Mouse (Mus musculus) CD4-positive helper T cell, adult 2 months (primary cell): ENCODE results near the gene Cpeb3.

Source experiments
- DNase-seq: peaks from one replicate; pipeline ENCODE4 v3.0.0-alpha.2; 2012; ENCODE audit warnings: low read depth, missing footprints, low spot score

The Cpeb3 gene

DNA sequence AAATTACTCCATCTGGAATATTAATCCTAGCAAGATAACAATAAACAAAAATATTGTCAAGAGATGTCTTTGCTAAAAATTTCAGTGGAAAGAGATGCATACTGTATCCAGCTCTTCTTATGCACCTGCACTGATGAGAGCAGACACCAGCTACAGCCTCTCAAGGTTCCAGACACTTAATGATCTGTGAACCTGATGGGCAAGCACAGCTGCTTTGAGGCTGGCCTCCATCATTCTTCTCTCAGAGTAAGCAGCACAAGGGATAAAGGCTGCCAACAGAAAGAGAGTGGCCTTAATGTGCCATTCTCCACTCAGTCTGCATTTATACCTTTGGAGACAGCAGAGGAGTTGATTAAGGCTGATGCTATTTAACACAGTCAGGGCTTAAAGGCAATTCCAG lies 167.5 kb downstream of the Cpeb3 start:
- DNase-seq = no peak

DNA sequence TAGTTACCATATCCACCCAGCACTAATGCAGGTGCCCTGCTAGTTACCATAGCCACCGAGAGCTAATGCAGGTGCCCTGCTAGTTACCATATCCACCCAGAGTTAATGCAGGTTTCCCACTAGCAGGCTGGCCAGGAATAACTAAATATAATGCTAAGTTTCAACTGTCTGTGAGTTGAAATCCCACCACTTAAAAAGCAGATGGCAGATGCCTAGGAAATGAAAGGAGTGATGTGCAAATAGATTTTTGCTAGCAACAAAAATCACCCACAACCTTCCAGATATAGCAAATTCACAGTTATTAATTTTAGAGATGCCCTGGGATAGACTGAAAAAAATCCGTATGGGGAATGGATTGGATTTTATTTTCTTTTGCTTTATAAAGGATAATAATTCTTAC lies 176.0 kb downstream of the Cpeb3 start:
- no peak for DNase-seq

DNA sequence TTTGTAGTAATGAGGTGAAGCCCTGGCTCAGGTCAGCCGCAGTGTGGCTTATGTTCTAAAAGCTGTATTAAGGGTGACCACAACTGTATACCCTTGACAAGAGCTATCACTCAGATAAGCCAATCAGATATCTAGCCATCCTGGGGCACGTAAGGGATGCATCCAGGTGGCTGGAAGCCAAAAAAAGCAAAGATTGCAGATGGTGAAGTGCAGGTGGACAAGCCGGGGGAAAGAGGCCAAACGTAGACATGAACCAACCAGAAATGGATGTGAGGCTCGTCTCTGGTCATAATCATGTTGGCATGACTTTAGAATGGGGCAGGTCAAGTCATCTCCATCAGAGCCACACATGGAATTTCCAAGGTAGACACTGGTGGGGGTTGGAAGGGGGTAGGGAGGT lies 177.0 kb downstream of the Cpeb3 start:
- no peak for DNase-seq

DNA sequence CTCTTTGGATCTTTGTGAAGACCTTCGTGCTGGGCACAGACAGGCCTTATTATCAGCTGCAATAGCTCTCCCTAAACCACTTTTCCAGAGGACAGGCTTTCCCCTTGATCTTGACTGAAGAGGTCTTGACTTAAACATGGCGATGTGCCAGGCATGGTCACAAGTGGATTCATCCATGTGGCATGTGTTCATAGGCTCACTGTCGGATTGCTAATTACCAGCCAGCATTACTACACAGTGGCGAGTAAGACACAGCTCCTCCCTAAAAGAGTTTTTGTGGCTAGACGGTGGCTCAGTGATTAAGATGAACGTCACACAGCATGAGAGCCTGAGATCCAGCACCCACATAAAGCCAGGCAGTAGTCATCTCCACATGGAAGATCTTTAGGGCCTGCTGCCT lies 178.6 kb downstream of the Cpeb3 start:
- no peak for DNase-seq

DNA sequence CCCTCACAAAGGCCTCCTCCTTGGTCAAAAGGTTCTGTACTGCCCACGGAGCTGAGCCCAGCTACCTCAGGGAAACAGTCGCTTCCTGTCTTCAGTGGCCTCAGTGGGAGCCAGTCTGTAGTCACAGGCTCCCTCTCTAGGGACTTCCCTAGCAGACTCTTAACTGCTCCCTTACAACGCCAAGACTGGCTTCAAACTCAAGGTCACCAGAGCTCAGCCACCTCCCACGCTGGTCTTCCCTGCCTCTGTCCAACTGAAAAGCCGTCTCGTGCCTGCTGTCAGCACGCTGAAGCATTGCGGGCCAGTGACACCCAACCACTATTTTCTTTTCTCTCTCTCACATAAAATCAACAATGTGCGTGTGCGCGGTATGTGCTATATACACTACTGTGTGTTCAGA lies 182.0 kb downstream of the Cpeb3 start:
- DNase-seq = no peak

DNA sequence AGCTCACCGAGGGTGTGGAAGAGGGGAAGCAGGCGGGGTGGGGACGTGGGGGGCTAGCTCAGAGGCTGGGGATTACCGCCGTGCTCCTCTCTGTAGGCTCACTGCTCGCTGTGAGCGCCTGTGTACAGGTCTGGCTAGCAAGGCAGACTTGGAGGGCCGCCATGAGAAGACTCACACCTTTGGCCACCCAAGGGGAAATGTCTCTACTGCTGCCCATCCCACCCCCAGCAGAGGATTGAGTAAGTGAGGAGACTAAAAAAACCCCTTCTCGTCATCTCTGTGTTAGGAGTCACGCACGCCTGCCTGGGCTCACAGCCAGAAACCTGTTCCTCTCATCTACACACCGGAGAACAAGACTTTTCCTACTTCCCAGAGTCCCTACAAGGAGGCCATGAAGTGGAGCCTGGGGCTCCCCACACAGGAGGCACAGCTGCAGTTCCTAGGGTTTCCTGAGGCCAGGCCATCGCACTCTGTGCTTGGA lies 182.5 kb downstream of the Cpeb3 start:
- no peak for DNase-seq

DNA sequence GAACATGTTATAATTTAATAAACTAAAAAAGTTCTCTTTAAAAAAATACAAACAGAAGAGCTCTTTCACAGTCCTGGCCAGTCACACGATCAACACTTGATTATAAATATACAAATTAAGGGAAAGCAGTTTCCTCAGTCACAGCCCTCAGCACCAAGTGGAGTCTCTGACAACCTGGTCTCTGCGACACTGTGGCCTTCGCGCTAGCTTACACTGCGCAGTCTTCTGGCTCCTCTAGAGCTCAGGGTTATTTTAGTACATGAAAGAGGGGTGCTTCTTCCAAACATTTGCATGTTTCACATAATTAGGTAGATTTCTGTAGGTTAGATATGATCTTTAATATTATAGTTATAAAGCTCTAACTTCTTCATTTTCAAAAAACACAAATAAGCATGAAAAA lies 186.3 kb downstream of the Cpeb3 start:
- no peak for DNase-seq

DNA sequence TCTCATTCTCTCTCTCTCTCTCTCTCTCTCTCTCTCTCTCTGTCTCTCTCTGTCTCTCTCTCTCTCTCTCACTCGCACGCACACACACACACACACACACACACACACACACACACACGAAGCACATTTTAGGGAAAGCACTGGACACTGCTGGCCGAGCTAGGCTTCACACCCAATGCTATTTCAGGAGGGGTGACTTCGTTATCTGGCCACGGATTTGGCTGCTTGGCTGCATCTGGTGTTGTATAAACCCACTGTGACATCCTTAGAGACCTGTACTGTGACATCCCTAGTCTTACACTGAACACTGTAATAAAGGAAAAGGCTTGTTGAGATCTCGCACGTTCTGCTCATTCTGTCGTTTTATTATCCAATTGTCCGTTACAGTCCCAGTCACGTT lies 187.4 kb downstream of the Cpeb3 start:
- no peak for DNase-seq

DNA sequence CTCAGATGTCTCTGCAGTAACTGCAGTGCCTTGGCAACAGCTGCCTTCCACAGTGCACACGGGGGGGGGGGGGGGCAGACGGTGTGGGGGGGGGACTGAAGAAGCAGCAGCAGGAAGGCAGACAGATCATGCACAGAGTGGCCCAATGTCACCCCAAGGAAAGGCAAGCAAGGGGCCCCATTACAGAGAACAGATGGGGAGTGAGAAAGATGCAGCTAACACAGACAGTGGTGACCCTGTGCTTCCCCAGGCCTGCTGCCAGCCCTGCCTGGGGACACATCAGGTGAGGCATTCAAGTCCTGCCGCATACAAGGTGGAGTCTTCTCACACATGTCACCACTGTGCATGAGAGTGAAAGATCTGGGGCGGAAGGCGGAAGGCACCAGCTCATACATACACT lies 187.9 kb downstream of the Cpeb3 start:
- DNase-seq = no peak

DNA sequence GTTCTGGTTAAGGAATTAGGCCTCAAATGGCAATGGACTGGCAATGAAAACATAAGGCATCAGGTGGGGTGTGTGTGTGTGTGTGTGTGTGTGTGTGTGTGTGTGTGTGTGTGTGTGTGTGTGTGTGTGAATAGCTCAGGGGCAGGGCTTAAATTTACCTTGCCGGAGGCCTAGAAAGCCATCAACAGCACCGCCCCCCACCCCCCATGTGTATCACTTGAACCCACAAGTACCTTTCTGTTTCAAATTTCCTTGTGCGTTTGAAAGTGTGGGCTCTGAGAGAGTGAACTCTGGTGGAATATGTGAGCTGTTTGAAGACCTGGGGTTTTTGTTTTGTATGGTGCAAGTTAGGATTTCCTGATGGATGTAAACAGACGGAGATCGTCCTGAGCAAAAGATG lies 189.5 kb downstream of the Cpeb3 start:
- DNase-seq = peak; percentile 7

DNA sequence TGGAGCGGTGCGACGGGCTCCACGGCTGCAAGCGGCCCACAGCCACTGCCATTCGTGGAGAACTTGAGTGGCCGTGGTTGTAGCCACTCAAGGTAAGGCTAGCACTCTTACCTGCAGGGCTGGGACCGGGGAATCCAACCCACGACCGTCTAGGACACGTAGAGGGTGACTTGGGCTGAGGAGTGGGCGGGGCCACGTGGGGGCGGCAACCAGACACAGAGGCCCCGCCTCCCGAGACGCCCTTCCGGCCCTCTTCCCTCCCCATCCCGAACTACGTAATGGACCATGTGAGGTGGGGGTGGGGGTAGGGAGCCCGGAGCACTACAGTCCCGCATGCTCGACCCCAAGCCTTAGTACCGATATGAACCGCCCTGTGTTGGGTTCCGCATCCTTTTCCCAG lies 190.0 kb downstream of the Cpeb3 start:
- peak; percentile 77 for DNase-seq

DNA sequence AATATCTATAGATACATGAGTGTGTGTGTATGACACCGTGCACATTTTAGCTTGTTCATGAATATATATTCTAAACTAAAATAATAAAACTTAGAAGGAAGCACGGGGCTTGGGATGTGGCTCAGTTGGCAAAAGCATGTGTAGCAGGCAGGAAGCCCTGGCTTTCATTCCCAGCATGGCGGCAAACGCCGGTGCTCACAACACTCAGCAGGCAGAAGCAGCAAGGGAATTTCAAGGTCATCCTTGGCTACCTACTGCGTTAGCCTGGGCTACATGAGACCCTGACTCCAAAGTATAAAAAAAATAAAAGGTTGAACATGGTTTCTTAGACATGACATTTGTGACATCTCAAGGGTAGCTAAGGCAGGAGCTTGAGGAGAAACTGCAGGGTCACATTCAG lies 191.5 kb downstream of the Cpeb3 start:
- no peak for DNase-seq

DNA sequence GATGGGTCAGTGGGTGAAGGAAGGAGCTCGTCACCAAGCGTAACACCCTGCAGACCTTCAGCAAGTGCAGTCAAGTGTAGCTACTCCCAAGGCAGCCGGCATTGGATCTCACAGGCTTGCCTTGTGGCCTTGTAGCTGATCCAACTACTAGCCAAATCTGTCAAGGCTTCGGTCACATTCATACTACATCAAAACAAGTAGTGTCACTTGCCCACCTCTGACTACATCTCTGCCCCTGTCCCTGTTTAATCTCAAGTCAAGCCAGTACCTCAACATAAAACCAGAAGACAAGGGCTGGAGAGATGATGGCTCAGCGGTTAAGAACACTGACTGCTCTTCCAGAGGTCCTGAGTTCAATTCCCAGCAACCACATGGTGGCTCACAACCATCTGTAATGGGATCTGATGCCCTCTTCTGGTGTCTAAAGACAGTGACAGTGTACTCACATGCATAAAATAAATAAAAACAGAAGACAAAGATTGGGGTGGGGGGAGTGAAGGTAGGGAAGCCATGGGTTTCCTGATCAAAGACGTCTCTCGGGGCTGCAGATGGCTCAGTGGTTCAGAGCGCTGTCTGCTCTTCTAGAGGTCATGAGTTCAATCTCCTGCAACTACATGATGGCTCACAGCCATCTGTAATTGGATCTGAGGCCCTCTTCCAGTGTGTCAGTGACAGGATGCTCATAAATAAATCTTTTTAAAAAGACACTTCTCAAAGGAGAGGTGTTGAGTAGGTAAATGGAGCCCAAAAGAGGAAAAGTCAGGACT lies 194.0 kb downstream of the Cpeb3 start:
- no peak for DNase-seq

DNA sequence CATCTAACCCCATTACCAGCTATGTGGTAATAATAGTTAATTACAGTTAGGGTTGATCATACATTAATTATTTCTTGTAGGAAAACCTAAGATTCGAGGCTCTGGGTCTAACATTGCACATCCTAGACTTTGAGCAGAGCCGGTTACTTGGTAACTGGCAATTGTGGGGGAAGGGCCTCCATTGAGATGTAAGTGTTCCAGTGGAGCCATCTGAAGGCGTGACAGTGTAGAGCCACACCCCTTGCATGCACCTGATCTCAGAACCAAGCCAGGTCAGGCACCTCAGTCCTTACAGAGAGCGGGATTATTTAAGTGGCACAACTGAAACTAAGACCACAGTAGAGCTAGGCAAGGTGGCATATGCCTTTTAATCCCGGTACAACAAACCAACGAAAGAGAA lies 194.9 kb downstream of the Cpeb3 start:
- DNase-seq = no peak

DNA sequence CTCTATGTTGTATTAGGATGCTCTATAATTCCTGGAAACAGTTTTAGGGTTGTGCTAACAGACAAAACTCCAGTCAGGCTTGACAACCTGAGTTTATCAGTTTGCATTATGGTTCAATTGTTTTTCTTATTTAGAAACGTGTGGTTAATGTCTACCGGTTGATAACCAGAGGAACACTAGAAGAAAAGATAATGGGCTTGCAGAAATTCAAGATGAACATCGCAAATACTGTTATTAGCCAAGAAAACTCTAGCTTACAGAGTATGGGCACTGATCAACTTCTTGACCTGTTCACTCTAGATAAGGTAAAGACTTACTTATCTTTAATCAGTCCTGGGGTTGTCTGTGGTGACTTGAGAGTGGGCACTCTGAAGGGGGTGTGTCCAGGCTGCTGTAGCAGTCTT lies 198.5 kb downstream of the Cpeb3 start:
- DNase-seq = no peak

DNA sequence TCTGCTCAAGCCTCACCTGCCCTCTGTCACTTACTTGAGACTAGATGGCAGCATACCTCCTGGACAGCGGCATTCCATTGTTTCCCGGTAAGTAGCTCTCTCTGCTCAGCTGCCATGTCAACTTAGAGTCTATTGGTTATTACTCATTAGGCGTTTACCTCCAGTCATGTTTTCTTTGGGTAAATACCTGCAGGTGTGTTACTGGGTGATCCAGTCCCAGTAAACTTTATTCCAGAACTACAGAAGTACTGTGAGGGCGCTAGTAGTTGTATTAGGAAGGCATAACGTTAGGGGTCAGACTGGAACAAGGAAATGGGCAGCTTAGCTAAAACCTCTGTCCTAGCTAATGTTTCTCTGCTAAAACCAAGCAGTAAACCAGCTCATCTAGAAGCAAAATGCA lies 203.8 kb downstream of the Cpeb3 start:
- no peak for DNase-seq
